Mouse (Mus musculus): ENCODE results near the gene Antxrl. TPM values are rescaled to one million over a fixed set of nuclear protein-coding genes. Genes with fewer than 3 reads are reported as not detected.

Gene Antxrl
- polyA plus RNA-seq, 1 experiment, result 0.13 TPM

- 91% methylated on average over 4 of the region's 4 CpGs for WGBS
- no peaks in the 10 kb centered on the region for H3K36me3 ChIP-seq (ENCODE audit: control insufficient read depth, insufficient read depth, low read length)
Observed at GRCm38 (mm10) chr14:34041241-34041640, 11.3 kb upstream of the Antxrl start.

GRCm38 (mm10) chr14:34043341-34043740 is 9.2 kb upstream of the Antxrl start:
- DNase-seq, result no peak
- no peaks in the 10 kb centered on the region for H3K36me3 ChIP-seq (ENCODE audit: control insufficient read depth, insufficient read depth, low read length)
- no peak overlapping the region for H3K27ac ChIP-seq (ENCODE audit: control insufficient read depth, insufficient read depth, low read length)
- H3K4me1 ChIP-seq (replicated peaks; ENCODE audit: control insufficient read depth, insufficient read depth, low read length), result no peaks in the 10 kb centered on the region
- TF ChIP-seq POLR2A (IDR thresholded peaks at IDR 0.05; ENCODE audit: control insufficient read depth, extremely low read depth, insufficient read depth, low read length, poor library complexity), result no peak
- no peak for TF ChIP-seq CTCF (IDR thresholded peaks at IDR 0.05; ENCODE audit: borderline replicate concordance, control insufficient read depth, extremely low read depth, insufficient read depth, low read length, poor library complexity)
- no peaks in the 10 kb centered on the region for H3K27me3 ChIP-seq (ENCODE audit: control insufficient read depth, insufficient read depth, low read length)
- 73% methylated on average over 3 of the region's 3 CpGs for WGBS
- no peak overlapping the region for H3K4me3 ChIP-seq (ENCODE audit: control insufficient read depth, insufficient read depth, low read length)

More at GRCm38 (mm10) chr14:34041241-34041640, 11.3 kb upstream of the Antxrl start:
- Histone ChIP-seq H3K4me1 (replicated peaks; ENCODE audit: control insufficient read depth, insufficient read depth, low read length) (no peaks in the 10 kb centered on the region), H3K4me3 (ENCODE audit: control insufficient read depth, insufficient read depth, low read length) (no peak overlapping the region), H3K27me3 (ENCODE audit: control insufficient read depth, insufficient read depth, low read length) (no peaks in the 10 kb centered on the region), H3K27ac (ENCODE audit: control insufficient read depth, insufficient read depth, low read length) (no peak overlapping the region)
- DNase-seq, result no peak
- TF ChIP-seq CTCF (IDR thresholded peaks at IDR 0.05; ENCODE audit: borderline replicate concordance, control insufficient read depth, extremely low read depth, insufficient read depth, low read length, poor library complexity) (no peak), POLR2A (IDR thresholded peaks at IDR 0.05; ENCODE audit: control insufficient read depth, extremely low read depth, insufficient read depth, low read length, poor library complexity) (no peak)

GRCm38 (mm10) chr14:34050101-34050779 is 2.3 kb upstream of the Antxrl start:
- Histone ChIP-seq H3K27me3 (ENCODE audit: control insufficient read depth, insufficient read depth, low read length) (no peaks in the 10 kb centered on the region), H3K36me3 (ENCODE audit: control insufficient read depth, insufficient read depth, low read length) (no peaks in the 10 kb centered on the region), H3K4me3 (ENCODE audit: control insufficient read depth, insufficient read depth, low read length) (no peak overlapping the region), H3K4me1 (replicated peaks; ENCODE audit: control insufficient read depth, insufficient read depth, low read length) (no peaks in the 10 kb centered on the region), H3K27ac (ENCODE audit: control insufficient read depth, insufficient read depth, low read length) (no peak overlapping the region)
- TF ChIP-seq CTCF (IDR thresholded peaks at IDR 0.05; ENCODE audit: borderline replicate concordance, control insufficient read depth, extremely low read depth, insufficient read depth, low read length, poor library complexity) (no peak), POLR2A (IDR thresholded peaks at IDR 0.05; ENCODE audit: control insufficient read depth, extremely low read depth, insufficient read depth, low read length, poor library complexity) (no peak)
- DNase-seq, result no peak
- 76% methylated on average over 5 of the region's 5 CpGs for WGBS

GRCm38 (mm10) chr14:34071665-34072064 is 19.2 kb downstream of the Antxrl start:
- TF ChIP-seq CTCF (IDR thresholded peaks at IDR 0.05; ENCODE audit: borderline replicate concordance, control insufficient read depth, extremely low read depth, insufficient read depth, low read length, poor library complexity) (no peak), POLR2A (IDR thresholded peaks at IDR 0.05; ENCODE audit: control insufficient read depth, extremely low read depth, insufficient read depth, low read length, poor library complexity) (no peak)
- no peaks in the 10 kb centered on the region for H3K4me1 ChIP-seq (replicated peaks; ENCODE audit: control insufficient read depth, insufficient read depth, low read length)
- no peak for DNase-seq
- H3K27ac ChIP-seq (ENCODE audit: control insufficient read depth, insufficient read depth, low read length), result no peak overlapping the region
- H3K4me3 ChIP-seq (ENCODE audit: control insufficient read depth, insufficient read depth, low read length), result no peak overlapping the region
- H3K36me3 ChIP-seq (ENCODE audit: control insufficient read depth, insufficient read depth, low read length), result no peaks in the 10 kb centered on the region
- H3K27me3 ChIP-seq (ENCODE audit: control insufficient read depth, insufficient read depth, low read length), result no peaks in the 10 kb centered on the region
- WGBS, result 76% methylated on average over 6 of the region's 6 CpGs

- Histone ChIP-seq H3K27me3 (ENCODE audit: control insufficient read depth, insufficient read depth, low read length) (no peaks in the 10 kb centered on the region), H3K4me1 (replicated peaks; ENCODE audit: control insufficient read depth, insufficient read depth, low read length) (no peaks in the 10 kb centered on the region), H3K4me3 (ENCODE audit: control insufficient read depth, insufficient read depth, low read length) (no peak overlapping the region), H3K36me3 (ENCODE audit: control insufficient read depth, insufficient read depth, low read length) (no peaks in the 10 kb centered on the region), H3K27ac (ENCODE audit: control insufficient read depth, insufficient read depth, low read length) (no peak overlapping the region)
- TF ChIP-seq POLR2A (IDR thresholded peaks at IDR 0.05; ENCODE audit: control insufficient read depth, extremely low read depth, insufficient read depth, low read length, poor library complexity) (no peak), CTCF (IDR thresholded peaks at IDR 0.05; ENCODE audit: borderline replicate concordance, control insufficient read depth, extremely low read depth, insufficient read depth, low read length, poor library complexity) (no peak)
- WGBS, result 75% methylated on average over 4 of the region's 4 CpGs
- no peak for DNase-seq
Observed at GRCm38 (mm10) chr14:34075346-34075745, 22.8 kb downstream of the Antxrl start.

- no peak for DNase-seq
- no peaks in the 10 kb centered on the region for H3K36me3 ChIP-seq (ENCODE audit: control insufficient read depth, insufficient read depth, low read length)
- no peaks in the 10 kb centered on the region for H3K4me1 ChIP-seq (replicated peaks; ENCODE audit: control insufficient read depth, insufficient read depth, low read length)
- TF ChIP-seq POLR2A (IDR thresholded peaks at IDR 0.05; ENCODE audit: control insufficient read depth, extremely low read depth, insufficient read depth, low read length, poor library complexity), result no peak
- no peak for TF ChIP-seq CTCF (IDR thresholded peaks at IDR 0.05; ENCODE audit: borderline replicate concordance, control insufficient read depth, extremely low read depth, insufficient read depth, low read length, poor library complexity)
- no peak overlapping the region for H3K27ac ChIP-seq (ENCODE audit: control insufficient read depth, insufficient read depth, low read length)
- H3K27me3 ChIP-seq (ENCODE audit: control insufficient read depth, insufficient read depth, low read length), result no peaks in the 10 kb centered on the region
- 72% methylated on average over 5 of the region's 5 CpGs for WGBS
- no peak overlapping the region for H3K4me3 ChIP-seq (ENCODE audit: control insufficient read depth, insufficient read depth, low read length)
Observed at GRCm38 (mm10) chr14:34077222-34077621, 24.7 kb downstream of the Antxrl start.
